Mouse (Mus musculus) layer of hippocampus, postnatal 10 days (tissue): ENCODE results near the gene Cpne4. TPM values are rescaled to one million over a fixed set of nuclear protein-coding genes. Genes with fewer than 3 reads are reported as not detected.

Source experiments
- DNase-seq, 2 experiments: peaks; one replicate each; pipeline ENCODE4 v3.0.0; 2021; ENCODE audit warnings: low spot score in 2 of 2
- total RNA-seq, 2 experiments: library from RNA; stranded (reverse); gene quantifications; 2 replicates each; pipeline ENCODE4 v1.2.3; 2021

Cpne4 gene
- total RNA-seq, 2 experiments from 2014 or later = 112 to 118 TPM

GRCm38 (mm10) chr9:104865830-104866229 lies 318.7 kb downstream of the Cpne4 start:
- no peak for DNase-seq

- DNase-seq = no peak
Observed at GRCm38 (mm10) chr9:104872586-104872985, 325.5 kb downstream of the Cpne4 start.

GRCm38 (mm10) chr9:104874157-104874556 lies 327.1 kb downstream of the Cpne4 start:
- no peak for DNase-seq

GRCm38 (mm10) chr9:104877014-104877413 lies 329.9 kb downstream of the Cpne4 start:
- DNase-seq = no peak

- no peak for DNase-seq
Observed at GRCm38 (mm10) chr9:104878558-104878957, 331.5 kb downstream of the Cpne4 start.

GRCm38 (mm10) chr9:104890517-104890916 lies 343.4 kb downstream of the Cpne4 start:
- DNase-seq = no peak

- DNase-seq = no peak
Observed at GRCm38 (mm10) chr9:104895360-104895759, 348.3 kb downstream of the Cpne4 start.

- no peak for DNase-seq
Observed at GRCm38 (mm10) chr9:104901118-104901517, 354.0 kb downstream of the Cpne4 start.

GRCm38 (mm10) chr9:104901827-104902226 lies 354.7 kb downstream of the Cpne4 start:
- DNase-seq = no peak

- no peak for DNase-seq
Observed at GRCm38 (mm10) chr9:104912686-104913085, 365.6 kb downstream of the Cpne4 start.

- no peak for DNase-seq
Observed at GRCm38 (mm10) chr9:104913327-104913726, 366.2 kb downstream of the Cpne4 start.

GRCm38 (mm10) chr9:104921197-104921596 lies 374.1 kb downstream of the Cpne4 start:
- DNase-seq = no peak

GRCm38 (mm10) chr9:104922051-104922450 lies 375.0 kb downstream of the Cpne4 start:
- no peak for DNase-seq

GRCm38 (mm10) chr9:104928806-104929205 lies 381.7 kb downstream of the Cpne4 start:
- DNase-seq = peak; percentile 23 to 25

GRCm38 (mm10) chr9:104940389-104940788 lies 393.3 kb downstream of the Cpne4 start:
- no peak for DNase-seq

GRCm38 (mm10) chr9:104950551-104950950 lies 403.5 kb downstream of the Cpne4 start:
- no peak for DNase-seq

GRCm38 (mm10) chr9:104952176-104952575 lies 405.1 kb downstream of the Cpne4 start:
- no peak for DNase-seq

GRCm38 (mm10) chr9:104972828-104973227 lies 425.7 kb downstream of the Cpne4 start:
- no peak for DNase-seq

- DNase-seq = no peak
Observed at GRCm38 (mm10) chr9:104981934-104982548, 435.0 kb downstream of the Cpne4 start.

- DNase-seq = no peak
Observed at GRCm38 (mm10) chr9:104998225-104998624, 451.1 kb downstream of the Cpne4 start.

GRCm38 (mm10) chr9:105010721-105011120 lies 463.6 kb downstream of the Cpne4 start:
- DNase-seq = no peak

GRCm38 (mm10) chr9:105018186-105018585 lies 471.1 kb downstream of the Cpne4 start:
- no peak for DNase-seq

- DNase-seq = no peak
Observed at GRCm38 (mm10) chr9:105028311-105028710, 481.2 kb downstream of the Cpne4 start.

- no peak for DNase-seq
Observed at GRCm38 (mm10) chr9:105032572-105032971, 485.5 kb downstream of the Cpne4 start.
